Mouse (Mus musculus) ES-E14 (cell line): ENCODE results near the gene Gls2. TPM values are rescaled to one million over a fixed set of nuclear protein-coding genes. Genes with fewer than 3 reads are reported as not detected.

Experiments
- DNase-seq: peaks from one replicate; pipeline ENCODE4 v3.0.0-alpha.2; 2013; ENCODE audit warnings: low read depth, low spot score
- H3K27ac ChIP-seq: 2 replicates; pipeline ENCODE4 v1.5.1; 2012; ENCODE audit warnings: low read depth, mild to moderate bottlenecking, low read length, moderate library complexity, mixed read lengths; ENCODE audit not compliant: poor library complexity, insufficient read depth, severe bottlenecking
- H3K36me3 ChIP-seq: 2 replicates; pipeline ENCODE4 v1.6.1; 2012; ENCODE audit warnings: mild to moderate bottlenecking, low read length, moderate library complexity, mixed read lengths; ENCODE audit not compliant: control insufficient read depth, poor library complexity, insufficient read depth, severe bottlenecking
- H3K4me1 ChIP-seq, 2 experiments: fragments of 150-350 bp in 1 of 2; sonication (generic) in 1 of 2; 2 replicates each; pipeline ENCODE4 v1.6.1; 2012; ENCODE audit warnings: low read length in 2 of 2, mild to moderate bottlenecking in 1 of 2, mixed read lengths in 1 of 2; ENCODE audit not compliant: control insufficient read depth in 2 of 2, insufficient read depth in 2 of 2, poor library complexity in 1 of 2
- H3K4me3 ChIP-seq, 2 experiments: fragments of 150-350 bp in 1 of 2; sonication (generic) in 1 of 2; 2 replicates each; pipeline ENCODE4 v1.5.1; 2012; ENCODE audit warnings: low read length in 2 of 2, low read depth in 1 of 2, mild to moderate bottlenecking in 1 of 2, mixed read lengths in 1 of 2; ENCODE audit not compliant: insufficient read depth in 1 of 2, poor library complexity in 1 of 2, severe bottlenecking in 1 of 2
- H3K9ac ChIP-seq: 2 replicates; pipeline ENCODE4 v1.6.1; 2012; ENCODE audit warnings: low read depth, mild to moderate bottlenecking, low read length, mixed read lengths; ENCODE audit not compliant: poor library complexity, insufficient read depth, severe bottlenecking
- H3K9me3 ChIP-seq: fragments of 150-350 bp; sonication (generic); 2 replicates; pipeline ENCODE4 v1.6.1; 2012; ENCODE audit warnings: low read depth, mild to moderate bottlenecking, low read length; ENCODE audit not compliant: control insufficient read depth, insufficient read depth
- CHD2 ChIP-seq: IDR thresholded peaks from 2 replicates; pipeline ENCODE4 v1.6.1; 2014; ENCODE audit warnings: mild to moderate bottlenecking, low read depth, low read length, inconsistent platforms
- HCFC1 ChIP-seq: IDR thresholded peaks from 2 replicates; pipeline ENCODE4 v1.6.1; 2012; ENCODE audit warnings: low read length, inconsistent platforms, borderline replicate concordance; ENCODE audit not compliant: insufficient read depth
- MAFK ChIP-seq: IDR thresholded peaks from 2 replicates; pipeline ENCODE4 v1.6.1; 2014; ENCODE audit warnings: mild to moderate bottlenecking, low read depth, low read length, inconsistent platforms; ENCODE audit not compliant: insufficient read depth
- ZC3H11A ChIP-seq: IDR thresholded peaks from 2 replicates; pipeline ENCODE4 v1.6.1; 2012; ENCODE audit warnings: low read depth, mild to moderate bottlenecking, inconsistent platforms, low read length, borderline replicate concordance
- ZNF384 ChIP-seq: IDR thresholded peaks from 2 replicates; pipeline ENCODE4 v1.6.1; 2012; ENCODE audit warnings: low read depth, low read length, inconsistent platforms
- in situ Hi-C, 2 experiments: fragments of 600-800 bp; cut with MboI; formaldehyde crosslinking; loops; one replicate each; pipeline ENCODE4 v1.15.1; 2025; ENCODE audit warnings: low sequenced_read_pairs in 2 of 2, inconsistent platforms in 1 of 2; ENCODE audit not compliant: unreplicated experiment in 2 of 2
- total RNA-seq: library from RNA; depleted of rRNA; stranded (reverse); fragments of 300-350 nt; gene quantifications from 2 replicates; pipeline ENCODE4 v1.2.3, GENCODE M21; 2012

The Gls2 gene
- total RNA-seq, 1 experiment: 21.9 TPM

GRCm38 (mm10) chr10:128244121-128244520 lies 49.9 kb downstream of the Gls2 start:
- Histone ChIP-seq H3K27ac (no peak overlapping the region), H3K4me1 (peaks cover 0 to 10% of the 10 kb centered on the region in 2 experiments; a peak in 1 of 4 replicates), H3K36me3 (peaks cover 61% of the 10 kb centered on the region), H3K9me3 (no peaks in the 10 kb centered on the region), H3K4me3 (no peak overlapping the region), H3K9ac (no peak overlapping the region)
- no peak for DNase-seq
- in situ Hi-C loops: no loop called here
- TF ChIP-seq ZC3H11A (no peak), CHD2 (no peak), HCFC1 (no peak), MAFK (no peak), ZNF384 (no peak)

- TF ChIP-seq ZC3H11A: no peak
- no peak for TF ChIP-seq ZNF384
- H3K4me1 ChIP-seq: peaks cover 0 to 6% of the 10 kb centered on the region in 2 experiments; a peak in 1 of 4 replicates
- in situ Hi-C loops: no loop called here
- H3K36me3 ChIP-seq: peaks cover 75% of the 10 kb centered on the region
- no peaks in the 10 kb centered on the region for H3K9me3 ChIP-seq
- peak overlapping the region; percentile 84; the same call in 1 of the 2 replicates for H3K27ac ChIP-seq
- no peak overlapping the region for H3K9ac ChIP-seq
- DNase-seq: peak; percentile 80
- peak overlapping the region; percentile 10 to 21; a peak in 1 of 4 replicates for H3K4me3 ChIP-seq
These were observed 52.9 kb downstream of the Gls2 start for GRCm38 (mm10) chr10:128247020-128247732.

- Histone ChIP-seq H3K9ac (no peak overlapping the region), H3K36me3 (peaks cover 59% of the 10 kb centered on the region), H3K27ac (no peak overlapping the region), H3K9me3 (no peaks in the 10 kb centered on the region), H3K4me1 (peaks cover 0 to 6% of the 10 kb centered on the region in 2 experiments; a peak in 1 of 4 replicates), H3K4me3 (no peak overlapping the region)
- no peak for DNase-seq
- in situ Hi-C loops: no loop called here
- TF ChIP-seq MAFK (no peak), ZNF384 (no peak), ZC3H11A (no peak)
These were observed 56.3 kb downstream of the Gls2 start for GRCm38 (mm10) chr10:128250565-128250964.

DNA sequence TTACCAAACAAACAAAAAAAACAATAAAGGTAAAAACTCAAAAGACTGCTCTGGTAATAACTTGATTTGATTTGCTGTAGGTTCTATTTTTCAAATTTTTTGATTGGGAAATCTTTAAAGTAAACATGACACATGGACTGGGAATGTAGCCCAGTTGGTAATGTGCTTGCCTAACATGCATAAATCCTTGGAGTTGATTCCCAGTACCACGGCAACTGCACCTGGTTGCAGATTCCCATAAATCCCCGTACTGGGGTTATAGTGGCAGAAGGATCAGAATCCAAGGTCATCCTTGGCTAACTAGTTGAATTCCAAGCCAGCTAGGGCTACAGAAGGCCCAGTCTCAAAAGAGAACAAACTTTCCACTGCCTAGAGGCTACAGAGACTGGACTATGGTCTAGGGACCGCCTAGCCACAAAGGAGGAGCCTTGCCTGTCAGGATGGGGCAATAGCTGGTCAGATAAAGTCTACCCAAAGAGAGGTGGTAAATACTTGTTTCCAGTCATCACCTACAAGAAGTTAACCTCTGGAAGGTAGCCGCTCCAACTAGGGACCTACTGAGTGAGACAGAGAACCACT lies 59.5 kb downstream of the Gls2 start, which contains the start of gene Apon:
Gene Apon, plus strand, starts transcription at position 420 of the 579 bp plus-strand sequence.
- no peak within 1 kb of the TSS; the same call in 1 of the 2 replicates for H3K27ac ChIP-seq
- no peak for DNase-seq
- H3K9ac ChIP-seq: no peak within 1 kb of the TSS
- H3K4me3 ChIP-seq: 0 out of 4 replicates have a peak within 1 kb of the TSS, but pooled peaks of 1 of the 2 experiments have one; percentile 15
- no peaks in the 10 kb centered on the region for H3K9me3 ChIP-seq
- no peaks in the 10 kb centered on the region for H3K4me1 ChIP-seq
- H3K36me3 ChIP-seq: peaks cover 36% of the 10 kb centered on the region
- in situ Hi-C loops: no loop called here
- TF ChIP-seq MAFK (no peak), ZC3H11A (no peak), HCFC1 (no peak), CHD2 (no peak), ZNF384 (no peak)
